Mouse (Mus musculus) hindbrain, embryonic 14.5 days (tissue): ENCODE results near the gene Nap1l2. TPM values are rescaled to one million over a fixed set of nuclear protein-coding genes. Genes with fewer than 3 reads are reported as not detected.
"Not testable (repeated sequence)": the region's sequence is repeated elsewhere in the genome, so short reads cannot be mapped to it uniquely, and the experiment has no call there.

Source experiments
- ATAC-seq: fragments of 200-750 bp; cut with Nextera tagmentation; 2 replicates; pipeline ENCODE4 v1.8.0; 2017; ENCODE audit warnings: moderate number of reproducible peaks, mild to moderate bottlenecking, moderate TSS enrichment, moderate library complexity; ENCODE audit not compliant: low FRiP score
- DNase-seq: peaks from one replicate; pipeline ENCODE4 v3.0.0-alpha.2; 2015; ENCODE audit warnings: low spot score
- H3K27ac ChIP-seq: fragments of 300-500 bp; sonication (generic); 2 replicates; pipeline ENCODE4 v1.5.1; 2014; ENCODE audit warnings: mild to moderate bottlenecking, moderate library complexity
- H3K27me3 ChIP-seq: fragments of 300-500 bp; sonication (generic); 2 replicates; pipeline ENCODE4 v1.6.1; 2014; ENCODE audit warnings: mild to moderate bottlenecking, low read length, mixed read lengths; ENCODE audit not compliant: control insufficient read depth, insufficient read depth
- H3K36me3 ChIP-seq: fragments of 300-500 bp; sonication (generic); replicated peaks from 2 replicates; pipeline ENCODE4 v1.6.1; 2014; ENCODE audit not compliant: control insufficient read depth, insufficient read depth
- H3K4me1 ChIP-seq: fragments of 300-500 bp; sonication (generic); replicated peaks from 2 replicates; pipeline ENCODE4 v1.6.1; 2014; ENCODE audit warnings: antibody characterized with exemption, low read length, mixed read lengths; ENCODE audit not compliant: control insufficient read depth, insufficient read depth
- H3K4me2 ChIP-seq: fragments of 300-500 bp; sonication (generic); replicated peaks from 2 replicates; pipeline ENCODE4 v1.6.1; 2014; ENCODE audit warnings: mild to moderate bottlenecking, moderate library complexity
- H3K4me3 ChIP-seq: fragments of 300-500 bp; sonication (generic); replicated peaks from 2 replicates; pipeline ENCODE4 v1.5.1; 2014; ENCODE audit warnings: mild to moderate bottlenecking, low read length
- H3K9ac ChIP-seq: fragments of 300-500 bp; sonication (generic); 2 replicates; pipeline ENCODE4 v1.6.1; 2014
- H3K9me3 ChIP-seq: fragments of 300-500 bp; sonication (generic); 2 replicates; pipeline ENCODE4 v1.6.1; 2016; ENCODE audit warnings: low read length; ENCODE audit not compliant: control insufficient read depth
- WGBS: fragments of 180-500 bp; shearing (Covaris S2); extraction: QIAGEN DNeasy Blood & Tissue Kit; methylation state at CpG from one replicate; pipeline ENCODE4 v1.1.7; 2014; 5-methylcytosine and 5-hydroxymethylcytosine counted together
- polyA plus RNA-seq: library from polyadenylated mRNA; unstranded; fragments of >200 nt; fragmentation: Nextera tagmentation; extraction: Ambion mirVana; gene quantifications from 2 replicates; pipeline ENCODE4 v1.2.1, GENCODE M21; 2014

Nap1l2 gene
- 83.2 and 94.3 TPM in 2 replicates for polyA plus RNA-seq

- WGBS: 23% methylated on average over 13 of the region's 13 CpGs
- ATAC-seq (peak; percentile 97), DNase-seq (peak; percentile 72)
- H3K36me3 ChIP-seq: no peaks in the 10 kb centered on the region
- no peaks in the 10 kb centered on the region for H3K9me3 ChIP-seq
- peak within 1 kb of the TSS; percentile 56 for H3K4me3 ChIP-seq
- H3K27ac ChIP-seq: peak within 1 kb of the TSS; percentile 93
- H3K9ac ChIP-seq: peak within 1 kb of the TSS; percentile 71
- peak within 1 kb of the TSS; percentile 54 for H3K4me2 ChIP-seq
- no peaks in the 10 kb centered on the region for H3K4me1 ChIP-seq
- H3K27me3 ChIP-seq: peaks cover 38% of the 10 kb centered on the region
Observed at GRCm38 (mm10) chrX:103186431-103186786, at the start of gene Nap1l2. TSS of gene Nap1l2 (minus strand) at chrX:103186640.

- WGBS: 84% methylated on average over 4 of the region's 4 CpGs
- Histone ChIP-seq H3K9me3 (no peaks in the 10 kb centered on the region), H3K4me3 (no peak overlapping the region), H3K27ac (no peak overlapping the region), H3K36me3 (no peaks in the 10 kb centered on the region), H3K4me2 (no peak overlapping the region), H3K4me1 (no peaks in the 10 kb centered on the region), H3K9ac (no peak overlapping the region), H3K27me3 (peaks cover 37% of the 10 kb centered on the region)
- ATAC-seq (no peak), DNase-seq (no peak)
Observed at GRCm38 (mm10) chrX:103215251-103215650, 28.8 kb upstream of the Nap1l2 start.

GRCm38 (mm10) chrX:103186829-103187228, 389 bp upstream of the Nap1l2 start:
- H3K4me3 ChIP-seq: peak overlapping the region; percentile 56
- H3K27ac ChIP-seq: peak overlapping the region; percentile 93
- H3K9ac ChIP-seq: peak overlapping the region; percentile 71
- ATAC-seq (peak; percentile 42; the same call in 1 of the 2 replicates), DNase-seq (no peak)
- H3K4me1 ChIP-seq: no peaks in the 10 kb centered on the region
- no peaks in the 10 kb centered on the region for H3K9me3 ChIP-seq
- peaks cover 38% of the 10 kb centered on the region for H3K27me3 ChIP-seq
- WGBS: 34% methylated on average over 1 of the region's 1 CpGs
- peak overlapping the region; percentile 54 for H3K4me2 ChIP-seq
- H3K36me3 ChIP-seq: no peaks in the 10 kb centered on the region

GRCm38 (mm10) chrX:103185781-103186430, 534 bp downstream of the Nap1l2 start:
- DNase-seq: peak; percentile 48
- 0 out of 2 replicates have a peak, but pooled peaks have one; percentile 43 for ATAC-seq
- peak overlapping the region; percentile 56 for H3K4me3 ChIP-seq
- H3K9me3 ChIP-seq: no peaks in the 10 kb centered on the region
- H3K4me1 ChIP-seq: no peaks in the 10 kb centered on the region
- H3K27me3 ChIP-seq: peaks cover 42% of the 10 kb centered on the region
- peak overlapping the region; percentile 71 for H3K9ac ChIP-seq
- no peaks in the 10 kb centered on the region for H3K36me3 ChIP-seq
- H3K27ac ChIP-seq: peak overlapping the region; percentile 93
- H3K4me2 ChIP-seq: peak overlapping the region; percentile 54
- WGBS: 19% methylated on average over 20 of the region's 20 CpGs

- Histone ChIP-seq H3K9ac (peak overlapping the region; percentile 42), H3K36me3 (no peaks in the 10 kb centered on the region), H3K9me3 (no peaks in the 10 kb centered on the region), H3K27me3 (peaks cover 45% of the 10 kb centered on the region), H3K4me1 (no peaks in the 10 kb centered on the region), H3K4me2 (peak overlapping the region; percentile 44), H3K4me3 (peak overlapping the region; percentile 14; the same call in 1 of the 2 replicates), H3K27ac (no peak overlapping the region)
- ATAC-seq (no peak), DNase-seq (peak; percentile 45)
Observed at GRCm38 (mm10) chrX:103183536-103183935, 2.9 kb downstream of the Nap1l2 start.

GRCm38 (mm10) chrX:103179771-103180558, 6.5 kb downstream of the Nap1l2 start:
- H3K9me3 ChIP-seq: no peaks in the 10 kb centered on the region
- H3K4me3 ChIP-seq: no peak overlapping the region
- H3K4me1 ChIP-seq: no peaks in the 10 kb centered on the region
- peaks cover 25% of the 10 kb centered on the region for H3K27me3 ChIP-seq
- H3K4me2 ChIP-seq: no peak overlapping the region
- no peak for DNase-seq
- 82% methylated on average over 4 of the region's 4 CpGs for WGBS
- no peaks in the 10 kb centered on the region for H3K36me3 ChIP-seq
- no peak overlapping the region for H3K9ac ChIP-seq
- no peak for ATAC-seq
- H3K27ac ChIP-seq: no peak overlapping the region

GRCm38 (mm10) chrX:103164948-103165605, 21.4 kb downstream of the Nap1l2 start:
- Histone ChIP-seq H3K4me3 (peak overlapping the region; percentile 29), H3K27me3 (peaks cover 15% of the 10 kb centered on the region), H3K4me2 (peak overlapping the region; percentile 40)
- H3K36me3 ChIP-seq, H3K9me3 ChIP-seq, H3K27ac ChIP-seq, H3K4me1 ChIP-seq, H3K9ac ChIP-seq, DNase-seq: not testable (repeated sequence)
- WGBS: 26% methylated on average over 21 of the region's 83 CpGs
- peak; percentile 87 for ATAC-seq

- Histone ChIP-seq H3K4me1 (no peaks in the 10 kb centered on the region), H3K36me3 (no peaks in the 10 kb centered on the region), H3K9ac (no peak overlapping the region), H3K27ac (no peak overlapping the region), H3K4me2 (no peak overlapping the region), H3K27me3 (peaks cover 56% of the 10 kb centered on the region), H3K4me3 (no peak overlapping the region), H3K9me3 (no peaks in the 10 kb centered on the region)
- WGBS: 57% methylated on average over 1 of the region's 1 CpGs
- no peak for ATAC-seq
- DNase-seq: no peak
Observed at GRCm38 (mm10) chrX:103156134-103156533, 30.3 kb downstream of the Nap1l2 start.

- ATAC-seq (no peak), DNase-seq (no peak)
- no peaks in the 10 kb centered on the region for H3K36me3 ChIP-seq
- H3K4me1 ChIP-seq: no peaks in the 10 kb centered on the region
- H3K9ac ChIP-seq: no peak overlapping the region
- WGBS: 91% methylated on average over 3 of the region's 3 CpGs
- no peaks in the 10 kb centered on the region for H3K9me3 ChIP-seq
- peaks cover 4% of the 10 kb centered on the region; the same call in 1 of the 2 replicates for H3K27me3 ChIP-seq
- H3K4me3 ChIP-seq: no peak overlapping the region
- no peak overlapping the region for H3K27ac ChIP-seq
- no peak overlapping the region for H3K4me2 ChIP-seq
Observed at GRCm38 (mm10) chrX:103138549-103138948, 47.9 kb downstream of the Nap1l2 start.
